Mouse (Mus musculus) frontal cortex, adult (tissue): ENCODE measurements around the gene Lrrc26.
"Not testable (repeated sequence)": the region's sequence is repeated elsewhere in the genome, so short reads cannot be mapped to it uniquely, and the experiment has no call there.

Source experiments
- ATAC-seq: cut with Nextera tagmentation; 2 replicates; pipeline ENCODE4 v1.9.2; 2017; ENCODE audit warnings: mild to moderate bottlenecking, moderate library complexity, mixed read lengths; ENCODE audit not compliant: low TSS enrichment

Lrrc26 gene

DNA sequence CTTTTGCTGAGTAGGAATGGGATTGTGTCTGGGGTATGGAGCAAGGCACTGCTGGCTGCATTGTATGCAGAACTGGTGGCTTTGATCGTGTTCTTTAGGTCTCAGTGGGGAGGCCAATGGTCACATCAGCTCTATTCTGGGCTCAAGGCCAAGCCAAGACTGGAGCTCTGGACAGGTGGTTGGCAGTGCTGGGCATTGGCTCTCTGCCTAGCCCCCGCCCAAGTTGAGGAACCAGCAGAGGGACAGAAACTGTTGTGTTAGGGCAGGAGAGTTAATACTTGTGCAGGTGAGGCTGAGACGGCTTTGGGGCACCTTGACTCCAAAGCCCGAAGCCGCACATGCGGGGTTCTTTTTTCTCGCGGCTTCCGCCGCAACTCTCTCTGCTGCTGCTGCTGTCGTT, at the start of gene Lrrc26:
Lrrc26 (plus strand) TSS at position 265 of the 400 bp plus-strand sequence.
- no peak for ATAC-seq

DNA sequence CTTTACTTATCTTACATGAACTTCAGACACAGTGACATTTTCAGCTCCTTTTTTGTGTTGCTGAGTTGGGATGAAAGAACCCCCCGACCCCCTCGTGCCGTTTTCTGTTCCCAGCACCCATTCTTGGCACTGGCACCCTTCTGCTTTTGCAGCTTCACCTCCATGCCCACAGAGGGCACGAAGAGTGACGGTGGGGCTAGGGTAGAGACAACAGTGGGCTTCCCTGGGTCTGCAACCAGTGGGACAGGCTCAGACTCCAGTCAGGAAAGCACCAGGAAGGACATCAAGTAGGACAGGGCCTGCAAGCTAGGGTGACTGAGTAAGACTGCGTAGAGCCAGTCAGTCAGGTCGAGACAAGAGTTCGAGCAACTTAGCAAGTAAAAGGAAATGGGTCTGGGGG, 49.4 kb upstream of the Lrrc26 start:
- ATAC-seq = no peak

DNA sequence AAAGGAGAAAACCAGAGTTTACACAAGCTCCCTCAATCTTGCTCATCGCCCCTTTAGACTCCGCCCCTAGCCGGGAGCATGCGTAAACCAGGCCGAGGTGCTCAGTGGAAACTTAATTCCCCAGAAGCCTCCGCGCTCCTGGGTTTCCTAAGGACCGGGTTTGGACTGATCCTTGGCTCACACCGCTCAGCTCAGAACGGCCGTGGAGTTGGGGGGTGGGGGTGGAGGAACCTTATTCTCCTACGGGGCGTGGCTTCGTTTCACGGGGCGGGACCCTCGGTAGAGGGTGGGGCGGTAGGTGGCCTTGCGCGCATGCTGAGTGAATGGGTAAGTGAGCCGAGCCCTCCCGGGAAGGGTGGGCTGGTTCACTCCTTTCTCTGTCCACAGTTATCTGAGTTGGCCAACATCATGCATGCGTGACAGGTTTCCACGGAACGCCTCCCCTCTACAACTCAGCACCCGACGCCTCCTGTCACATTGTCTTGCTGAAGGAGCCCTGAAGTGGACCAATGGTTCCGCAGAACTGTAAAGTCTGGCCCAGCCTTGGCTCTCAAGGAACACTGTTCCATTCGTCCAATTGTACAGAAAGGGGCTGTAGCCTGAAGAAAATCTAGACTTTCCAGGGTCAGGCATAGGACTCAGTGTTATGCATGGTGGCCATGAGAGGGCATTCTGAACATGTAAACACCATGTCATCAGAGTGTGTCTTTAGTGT, 48.8 kb upstream of the Lrrc26 start:
- peak; percentile 76 for ATAC-seq

DNA sequence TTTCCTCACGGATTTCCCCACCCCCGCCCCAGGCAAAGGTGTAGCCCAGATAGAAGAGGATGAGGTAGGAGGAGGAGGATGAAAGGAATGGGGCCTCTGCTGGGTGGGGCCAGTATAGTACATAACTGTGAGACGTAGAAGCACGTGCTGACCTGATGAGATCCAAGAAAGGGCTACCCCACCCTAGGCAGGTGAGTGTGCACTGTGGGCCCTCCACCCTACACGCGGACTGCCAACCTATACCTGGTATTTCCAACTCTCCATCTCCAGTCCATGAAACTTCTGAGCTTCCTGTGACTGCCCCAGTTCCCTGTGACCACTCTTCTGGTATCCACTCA, 48.3 kb upstream of the Lrrc26 start:
- ATAC-seq = no peak

DNA sequence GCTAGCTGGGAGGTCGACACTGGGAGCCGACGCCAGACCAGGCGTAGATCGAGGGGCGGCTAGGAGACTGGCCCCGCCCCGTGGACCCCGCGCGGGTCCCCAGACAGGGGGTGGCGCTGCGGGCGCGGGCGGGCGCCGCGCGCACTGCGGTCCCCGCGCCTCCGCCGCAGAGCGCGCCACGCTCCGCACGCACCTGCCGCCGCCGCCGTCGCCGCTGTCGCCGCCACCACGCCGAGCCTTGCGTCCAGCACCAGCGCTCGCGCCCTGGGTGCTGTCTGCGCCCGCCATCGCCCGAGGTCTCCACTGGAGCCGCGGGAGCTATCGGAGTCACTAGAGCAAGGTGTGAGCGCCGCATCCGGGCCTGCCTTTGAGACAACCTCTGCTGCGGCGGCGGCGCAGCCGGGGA, 47.6 kb upstream of the Lrrc26 start, which contains the start of the genes Rnf208 and Cysrt1:
Rnf208 (plus strand) TSS at position 155 of the 406 bp plus-strand sequence.
Cysrt1 (minus strand) TSS at position 352 of the 406 bp plus-strand sequence.
- ATAC-seq = peak; percentile 21

DNA sequence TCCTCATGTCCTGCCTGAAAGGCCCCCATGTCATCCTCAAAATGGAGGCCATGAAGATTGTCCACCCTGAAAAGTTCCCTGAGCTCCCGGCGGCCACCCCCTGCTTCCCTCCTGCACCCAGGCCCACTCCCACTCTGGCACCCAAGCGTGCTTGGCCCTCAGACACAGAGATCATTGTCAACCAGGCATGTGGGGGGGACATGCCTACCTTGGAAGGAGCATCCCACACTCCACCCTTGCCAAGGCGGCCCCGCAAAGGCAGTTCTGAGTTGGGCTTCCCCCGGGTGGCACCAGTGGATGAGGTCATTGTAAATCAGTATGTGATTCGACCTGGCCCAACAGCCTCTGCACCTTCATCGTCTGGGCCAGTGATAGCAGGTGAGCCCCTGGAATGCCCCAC, 46.4 kb upstream of the Lrrc26 start:
- ATAC-seq = no peak

DNA sequence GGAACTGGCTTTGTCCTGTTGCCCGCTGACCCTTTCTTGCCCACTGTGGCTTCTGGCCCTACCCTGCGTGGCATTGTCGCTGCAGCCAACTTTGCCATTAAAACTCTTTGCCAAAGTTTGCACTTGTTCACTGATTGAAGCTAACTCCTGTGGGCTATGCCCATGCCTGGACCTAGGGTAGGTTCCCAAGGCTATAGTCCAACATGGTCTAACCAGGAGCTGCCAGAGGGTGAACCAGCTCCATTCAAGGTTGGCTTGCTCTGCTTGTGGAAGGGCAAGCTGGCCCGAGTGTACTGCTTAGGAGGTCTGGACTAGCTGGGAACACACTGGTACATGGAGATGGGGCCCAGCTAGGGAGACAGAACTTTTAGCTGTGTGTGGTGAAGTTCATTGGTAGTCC, 45.6 kb upstream of the Lrrc26 start:
- no peak for ATAC-seq

DNA sequence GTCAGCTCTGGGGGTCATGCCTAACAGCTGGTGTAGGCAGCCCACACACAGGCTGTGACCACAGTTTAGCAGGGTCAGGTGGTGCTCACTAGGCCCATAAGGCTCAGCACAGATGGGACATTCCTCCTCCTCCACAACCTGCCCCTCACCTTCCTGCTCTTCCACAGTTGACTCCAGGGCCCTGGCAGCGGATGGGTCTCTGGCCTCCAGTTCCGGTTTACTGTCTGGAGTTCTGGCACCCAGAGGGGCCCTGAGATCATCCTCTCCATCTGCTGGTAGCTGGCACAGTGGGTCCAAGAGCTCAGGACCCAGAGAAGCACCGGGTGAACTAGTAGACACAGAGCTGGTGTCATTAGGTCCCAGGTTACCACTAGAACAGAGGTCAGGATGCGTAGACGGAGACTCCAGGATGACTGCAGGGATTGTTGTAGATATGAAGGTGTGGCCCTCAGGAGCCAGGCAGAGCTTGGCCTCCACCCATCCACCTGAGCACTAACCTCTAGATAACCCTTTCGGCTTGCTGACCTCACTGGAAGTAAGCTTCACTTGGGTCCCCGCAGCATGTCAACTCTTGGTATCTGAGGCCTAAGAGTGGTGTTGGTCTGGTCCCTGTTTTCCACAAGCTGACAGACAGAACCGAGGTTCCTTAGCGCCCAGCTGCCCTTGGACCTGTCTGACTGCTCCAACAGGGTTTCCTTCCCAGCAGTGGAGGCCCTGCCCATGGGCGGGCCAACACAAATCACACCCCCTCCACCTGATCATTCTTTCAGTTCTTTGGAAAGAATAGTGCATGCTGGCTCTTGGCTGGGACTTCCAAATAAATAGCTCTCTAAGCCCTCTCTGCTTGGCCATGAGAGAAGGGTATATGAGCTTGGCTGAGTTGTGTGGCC, 43.3 kb upstream of the Lrrc26 start, which contains the start of gene AL732309.1:
AL732309.1 (minus strand) TSS at position 681 of the 890 bp plus-strand sequence.
- ATAC-seq = no peak

DNA sequence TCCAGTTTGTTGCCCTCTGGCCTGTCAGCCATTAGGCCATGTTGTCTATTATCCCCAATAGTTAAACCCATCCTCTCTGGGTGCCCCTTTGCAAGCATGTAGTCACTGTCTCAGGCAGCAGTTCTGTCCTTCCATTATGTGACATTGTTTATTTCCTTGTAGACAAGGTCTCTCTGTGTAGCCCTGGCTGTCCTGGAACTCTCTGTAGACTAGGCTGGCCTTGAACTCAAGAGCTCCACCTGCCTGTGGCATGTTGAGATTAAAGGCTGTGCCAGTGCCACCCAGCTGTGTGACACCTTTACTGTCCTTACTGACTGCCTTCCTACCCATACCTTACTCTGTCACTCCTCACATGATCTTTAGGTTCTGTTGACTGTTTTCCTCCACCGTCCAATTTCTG, 37.4 kb upstream of the Lrrc26 start:
- no peak for ATAC-seq

DNA sequence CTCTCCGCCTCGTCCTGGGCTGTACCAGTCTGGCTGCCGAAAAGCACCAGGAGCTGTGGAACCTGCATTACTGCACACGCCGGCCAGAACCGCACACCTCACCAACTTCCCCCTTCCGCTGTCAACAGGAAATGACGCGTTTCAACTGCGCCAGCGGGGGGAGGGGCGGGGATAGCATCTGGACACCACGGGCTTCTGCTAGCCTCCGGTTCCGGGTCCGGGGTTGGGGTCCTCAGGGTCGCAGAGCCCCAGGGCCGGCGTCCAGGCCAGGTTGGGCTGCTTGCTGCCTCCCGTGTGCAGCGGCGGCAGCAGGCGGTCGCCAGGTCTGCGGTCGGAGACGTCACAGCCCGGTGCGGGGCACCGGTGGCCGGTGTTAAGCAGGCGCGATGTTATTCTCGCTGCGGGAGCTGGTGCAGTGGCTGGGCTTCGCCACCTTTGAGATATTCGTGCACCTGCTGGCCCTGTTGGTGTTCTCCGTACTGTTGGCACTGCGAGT, 34.4 kb upstream of the Lrrc26 start, which contains the start of gene Tmem203:
Tmem203 (plus strand) TSS at position 156 of the 496 bp plus-strand sequence.
- ATAC-seq = peak; percentile 89

DNA sequence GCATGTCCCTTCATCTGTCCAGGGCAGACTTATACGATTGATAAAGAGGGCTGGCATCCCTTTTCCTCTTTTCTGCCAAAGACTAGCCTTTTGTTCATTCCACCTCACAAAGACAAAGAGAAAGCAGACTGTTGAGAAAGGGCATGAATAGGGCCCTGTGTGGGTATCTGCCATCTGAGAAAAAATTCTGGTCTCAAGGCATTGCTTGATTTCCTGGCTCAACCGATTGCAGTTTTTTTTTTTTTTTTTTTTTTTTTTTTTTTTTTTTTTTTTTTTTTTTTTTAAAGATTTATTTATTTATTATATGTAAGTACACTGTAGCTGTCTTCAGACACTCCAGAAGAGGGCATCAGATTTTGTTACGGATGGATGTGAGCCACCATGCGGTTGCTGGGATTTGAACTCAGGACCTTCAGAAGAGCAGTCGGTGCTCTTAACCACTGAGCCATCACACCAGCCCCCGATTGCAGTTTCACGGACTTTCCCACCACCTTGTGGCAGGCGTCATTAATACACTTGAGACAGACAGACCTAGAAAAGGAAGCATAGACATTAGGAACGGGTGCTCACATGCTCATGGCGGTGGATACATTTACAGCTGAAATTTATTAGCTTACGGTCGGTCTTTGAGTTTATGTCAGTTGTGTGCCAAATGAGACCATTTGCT, 33.1 kb upstream of the Lrrc26 start:
- ATAC-seq = not testable (repeated sequence)

DNA sequence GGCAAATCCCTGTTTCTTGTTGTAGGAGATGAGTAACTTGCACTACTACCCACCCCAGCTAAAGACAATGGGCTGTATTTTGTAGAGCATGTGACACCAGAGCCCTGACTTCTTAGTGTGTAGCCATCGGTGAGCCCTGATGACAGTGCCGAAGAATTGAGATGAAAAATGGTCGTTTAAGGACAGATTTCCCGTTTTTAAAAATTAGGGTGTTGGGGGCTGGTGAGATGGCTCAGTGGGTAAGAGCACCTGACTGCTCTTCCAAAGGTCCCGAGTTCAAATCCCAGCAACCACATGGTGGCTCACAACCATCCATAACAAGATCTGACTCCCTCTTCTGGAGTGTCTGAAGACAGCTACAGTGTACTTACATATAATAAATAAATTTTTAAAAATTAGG, 32.5 kb upstream of the Lrrc26 start:
- ATAC-seq = not testable (repeated sequence)

DNA sequence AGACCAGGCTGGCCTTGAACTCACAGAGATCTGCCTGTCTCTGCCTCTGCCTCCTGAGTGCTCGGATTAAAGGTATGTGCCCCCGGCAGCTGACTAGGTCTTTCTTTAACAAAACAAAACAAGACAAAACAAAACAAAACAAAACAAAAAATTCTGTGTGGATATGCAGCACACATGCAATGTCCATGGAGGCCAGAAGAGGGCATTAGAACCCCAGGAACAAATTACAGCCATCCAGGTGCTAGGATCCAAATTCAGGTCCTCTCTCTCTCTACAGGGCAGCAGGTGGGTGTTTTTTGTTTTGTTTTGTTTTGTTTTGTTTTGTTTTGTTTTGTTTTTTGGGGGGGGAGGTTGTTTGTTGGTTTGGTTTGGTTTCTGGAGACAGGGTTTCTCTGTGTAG, 30.8 kb upstream of the Lrrc26 start:
- ATAC-seq = no peak

DNA sequence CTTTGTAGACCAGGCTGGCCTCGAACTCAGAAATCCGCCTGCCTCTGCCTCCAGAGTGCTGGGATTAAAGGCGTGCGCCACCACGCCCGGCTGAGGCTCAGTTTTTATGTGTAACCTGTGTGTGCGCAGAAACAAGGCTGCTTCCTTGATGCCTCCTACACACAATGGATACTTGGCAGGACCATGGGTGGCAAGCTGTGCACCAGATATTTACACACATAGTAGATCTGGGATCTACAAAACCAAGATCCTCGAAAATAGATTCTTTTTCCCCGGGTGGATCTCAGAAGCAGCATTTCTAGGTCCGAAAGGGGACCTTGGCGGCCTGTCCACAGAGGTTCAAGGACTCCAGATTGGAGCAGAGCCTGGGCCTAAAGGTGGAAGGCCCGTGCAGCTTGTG, 27.8 kb upstream of the Lrrc26 start:
- peak; percentile 32 for ATAC-seq

DNA sequence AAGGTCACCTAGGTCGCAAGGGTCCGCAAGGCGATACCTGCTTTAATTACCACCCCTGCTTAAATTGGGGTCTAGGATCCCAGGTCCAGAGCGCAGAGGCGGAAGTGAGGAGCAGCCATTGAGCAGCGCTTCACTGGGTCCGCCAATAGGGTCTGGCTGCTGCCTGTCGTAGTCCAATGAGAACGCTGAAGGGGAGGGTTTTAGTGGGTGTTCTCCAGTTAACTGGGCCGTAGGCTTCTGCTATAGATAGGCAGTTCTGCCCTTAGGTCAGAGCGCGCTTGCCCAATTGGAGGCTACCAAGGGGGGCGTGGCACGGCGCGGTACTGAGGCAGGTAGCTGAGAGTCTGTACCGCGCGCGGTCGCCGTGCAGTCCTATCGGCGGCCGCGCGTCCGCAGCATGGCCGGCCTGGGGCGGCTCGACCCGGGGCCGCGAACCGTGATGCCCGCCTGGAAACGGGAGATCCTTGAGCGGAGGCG, 27.4 kb upstream of the Lrrc26 start, which contains the start of gene Tprn:
Tprn (plus strand) TSS at position 328 of the 477 bp plus-strand sequence.
- peak; percentile 96 for ATAC-seq

DNA sequence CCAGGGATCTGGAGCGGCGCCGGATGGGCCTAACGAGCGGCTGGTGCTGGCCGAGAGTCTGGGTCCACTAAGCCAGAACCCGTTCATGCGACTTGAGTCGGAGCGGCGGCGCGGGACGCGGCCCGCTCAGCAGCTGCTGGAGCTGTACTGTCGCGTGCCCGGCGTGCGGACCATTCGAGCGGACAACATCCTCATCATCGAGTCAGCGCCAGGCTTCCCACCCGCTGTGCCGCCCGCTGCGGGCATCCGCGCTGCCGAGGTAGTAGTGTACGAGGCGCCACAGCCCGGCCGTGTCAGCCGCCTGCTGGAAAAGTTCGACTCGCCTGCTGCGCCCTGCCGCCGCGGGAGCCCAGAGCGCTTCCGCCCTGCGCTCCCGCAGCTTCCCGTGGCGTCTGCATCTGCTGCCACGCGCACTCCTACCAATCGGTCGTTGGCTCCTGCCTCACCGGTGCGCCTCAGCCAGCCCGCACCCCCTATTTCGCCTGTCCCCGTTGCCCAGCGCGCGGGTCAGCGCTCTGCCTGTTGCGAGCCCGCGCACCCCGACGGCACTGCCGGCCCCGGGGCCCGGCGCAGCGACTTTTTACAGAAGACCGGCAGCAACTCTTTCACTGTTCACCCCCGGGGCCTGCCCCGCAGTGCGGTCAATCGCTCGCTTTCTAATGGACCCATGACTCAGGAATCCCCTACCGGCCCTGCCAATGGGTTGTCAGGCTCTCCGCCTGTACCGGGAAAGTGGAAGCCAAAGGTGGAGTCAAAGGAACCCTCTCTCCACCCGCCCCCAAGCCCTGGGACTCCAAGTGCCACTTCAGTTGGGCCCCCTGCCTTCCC, 26.7 kb upstream of the Lrrc26 start:
- ATAC-seq = peak; percentile 14; the same call in 1 of the 2 replicates

DNA sequence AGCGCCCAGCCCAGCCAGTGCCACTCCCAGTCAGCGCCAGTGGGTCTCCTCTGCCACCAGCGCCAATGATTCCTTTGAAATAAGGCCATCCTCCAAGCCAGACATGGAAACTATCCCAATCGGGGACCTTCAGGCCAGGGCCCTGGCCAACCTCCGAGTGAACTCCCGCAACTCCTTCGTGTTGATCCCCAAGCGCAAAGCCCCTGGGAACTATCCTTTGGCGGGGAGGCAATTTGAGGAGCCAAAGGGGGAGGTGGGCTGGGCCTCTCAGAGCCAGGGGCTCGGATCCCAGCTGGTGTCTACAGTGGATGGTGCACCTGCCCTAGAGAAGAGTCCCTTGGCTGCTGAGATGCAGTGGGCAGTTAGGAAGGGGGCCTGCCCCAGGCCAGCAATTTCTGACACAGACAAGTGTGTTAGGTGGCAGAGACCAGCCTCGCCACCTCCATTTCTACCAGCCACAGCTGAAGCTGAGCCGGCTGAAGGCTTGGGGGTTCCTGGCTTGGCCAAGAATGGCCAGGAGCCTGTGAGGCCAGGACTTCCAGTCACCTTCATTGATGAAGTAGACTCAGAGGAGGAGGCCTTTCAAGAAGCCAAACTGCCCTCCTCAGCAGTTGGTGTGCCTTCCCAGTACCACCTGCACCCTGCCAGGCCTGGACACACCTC, 26.0 kb upstream of the Lrrc26 start:
- no peak for ATAC-seq

DNA sequence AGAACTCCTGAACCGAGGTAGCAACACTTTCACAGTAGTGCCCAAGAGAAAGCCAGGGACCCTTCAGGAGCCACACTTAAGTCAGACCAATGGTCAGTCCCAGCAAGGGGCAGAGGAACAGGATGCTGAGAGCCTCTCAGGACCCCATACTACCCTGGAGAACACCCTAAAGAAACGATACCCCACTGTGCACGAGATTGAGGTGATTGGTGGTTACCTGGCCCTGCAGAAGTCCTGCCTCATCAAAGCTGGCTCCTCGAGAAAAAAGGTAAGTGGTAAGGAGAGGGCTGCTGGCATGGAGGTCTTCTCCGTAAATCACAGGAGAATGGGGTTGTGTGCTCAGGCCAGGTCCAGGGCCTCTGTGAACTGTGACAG, 25.4 kb upstream of the Lrrc26 start:
- no peak for ATAC-seq

DNA sequence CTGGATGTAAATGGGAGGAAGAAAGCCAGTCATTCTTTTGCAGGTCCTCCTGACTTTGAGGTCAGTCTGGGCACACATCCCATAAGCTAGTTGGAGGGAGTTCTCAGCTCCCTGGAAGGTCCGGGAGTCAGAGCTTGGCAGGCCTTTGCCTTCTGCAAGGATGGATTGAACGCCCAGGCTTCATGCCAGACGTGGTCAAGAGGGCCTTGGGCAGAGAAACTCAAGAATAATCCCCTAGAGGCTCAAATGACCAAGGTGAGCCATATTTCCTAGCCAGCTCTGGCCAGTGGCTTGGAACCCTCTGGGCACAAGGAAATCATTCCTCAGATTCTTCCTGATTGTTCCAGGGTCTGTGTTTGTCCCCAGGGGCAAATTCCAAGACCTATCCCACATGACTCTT, 24.9 kb upstream of the Lrrc26 start:
- no peak for ATAC-seq

DNA sequence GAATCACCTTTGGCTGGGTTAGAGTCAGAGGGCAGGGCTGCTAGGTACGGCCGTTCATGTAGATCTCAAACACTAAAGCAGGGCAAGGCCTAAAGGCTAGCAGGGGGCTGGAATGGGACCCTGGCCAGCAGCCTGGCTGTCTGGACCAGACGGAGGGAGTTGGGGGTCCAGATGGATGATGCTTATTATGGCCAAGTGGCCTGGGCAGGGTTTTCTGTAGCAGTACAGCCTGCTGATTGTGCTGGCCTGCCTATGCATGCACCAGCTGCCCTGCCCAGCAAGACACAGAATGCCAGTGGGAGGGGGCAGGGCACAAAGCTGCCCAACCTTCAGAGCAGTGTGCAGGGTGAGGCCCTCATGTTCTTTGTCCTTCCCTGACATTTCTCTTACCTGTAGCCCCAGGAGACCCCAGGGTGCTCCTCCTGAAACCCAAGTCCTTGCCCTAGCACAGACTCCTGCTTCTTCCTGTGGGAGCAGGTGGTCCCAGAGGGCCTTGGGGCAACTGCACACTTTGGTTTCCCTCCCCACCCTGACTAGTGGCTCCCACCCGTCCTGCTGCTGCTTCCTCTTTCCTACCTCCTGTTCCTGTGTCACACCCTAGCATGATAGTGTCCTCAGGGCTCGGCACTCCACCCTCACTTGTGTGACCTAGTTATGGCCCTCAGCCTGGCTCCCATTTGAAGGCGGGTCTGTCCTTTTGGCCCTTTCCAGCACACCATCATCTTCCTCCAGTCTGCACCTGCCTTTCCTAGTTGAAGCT, 23.6 kb upstream of the Lrrc26 start:
- no peak for ATAC-seq
